Mouse (Mus musculus) embryonic facial prominence, embryonic 12.5 days (tissue): ENCODE data around the gene Alyref. TPM values are rescaled to one million over a fixed set of nuclear protein-coding genes. Genes with fewer than 3 reads are reported as not detected.

Experiments used
- ATAC-seq: fragments of 200-750 bp; cut with Nextera tagmentation; 2 replicates; pipeline ENCODE4 v1.8.0; 2017; ENCODE audit not compliant: insufficient number of reproducible peaks, insufficient read depth, low FRiP score, low TSS enrichment
- H3K27ac ChIP-seq: fragments of 300-500 bp; sonication (generic); 2 replicates; pipeline ENCODE4 v1.5.1; 2016; ENCODE audit warnings: mild to moderate bottlenecking
- H3K27me3 ChIP-seq: fragments of 300-500 bp; sonication (generic); 2 replicates; pipeline ENCODE4 v1.6.1; 2016; ENCODE audit warnings: mild to moderate bottlenecking, moderate library complexity
- H3K36me3 ChIP-seq: fragments of 300-500 bp; sonication (generic); 2 replicates; pipeline ENCODE4 v1.6.1; 2016; ENCODE audit warnings: mild to moderate bottlenecking
- H3K4me1 ChIP-seq: fragments of 300-500 bp; sonication (generic); 2 replicates; pipeline ENCODE4 v1.6.1; 2016
- H3K4me2 ChIP-seq: fragments of 300-500 bp; sonication (generic); replicated peaks from 2 replicates; pipeline ENCODE4 v1.6.1; 2016; ENCODE audit warnings: mild to moderate bottlenecking, moderate library complexity
- H3K4me3 ChIP-seq: fragments of 300-500 bp; sonication (generic); 2 replicates; pipeline ENCODE4 v1.5.1; 2016; ENCODE audit warnings: mild to moderate bottlenecking
- H3K9ac ChIP-seq: fragments of 300-500 bp; sonication (generic); 2 replicates; pipeline ENCODE4 v1.6.1; 2016; ENCODE audit warnings: mild to moderate bottlenecking, moderate library complexity
- H3K9me3 ChIP-seq: fragments of 300-500 bp; sonication (generic); 2 replicates; pipeline ENCODE4 v1.6.1; 2016; ENCODE audit warnings: mild to moderate bottlenecking, moderate library complexity
- WGBS: fragments of 180-500 bp; shearing (Covaris S2); methylation state at CpG from one replicate; pipeline ENCODE4 v1.1.7; 2016; 5-methylcytosine and 5-hydroxymethylcytosine counted together
- polyA plus RNA-seq: library from polyadenylated mRNA; unstranded; fragments of >200 nt; fragmentation: Nextera tagmentation; extraction: Ambion mirVana; gene quantifications from 2 replicates; pipeline ENCODE4 v1.2.1, GENCODE M21; 2016

Gene Alyref
- polyA plus RNA-seq, 1 experiment from 2014 or later, result 688 TPM

GRCm38 (mm10) chr11:120623961-120624679 lies 26.0 kb upstream of the Alyref start:
- 13% methylated on average over 30 of the region's 30 CpGs for WGBS
- Histone ChIP-seq H3K27me3 (no peaks in the 10 kb centered on the region), H3K27ac (peak overlapping the region; percentile 63), H3K4me3 (peak overlapping the region; percentile 91), H3K9ac (peak overlapping the region; percentile 76), H3K4me2 (peak overlapping the region; percentile 99), H3K9me3 (no peaks in the 10 kb centered on the region), H3K4me1 (peaks cover 13% of the 10 kb centered on the region), H3K36me3 (peaks cover 58% of the 10 kb centered on the region)
- peak; percentile 41; the same call in 1 of the 2 replicates for ATAC-seq

DNA sequence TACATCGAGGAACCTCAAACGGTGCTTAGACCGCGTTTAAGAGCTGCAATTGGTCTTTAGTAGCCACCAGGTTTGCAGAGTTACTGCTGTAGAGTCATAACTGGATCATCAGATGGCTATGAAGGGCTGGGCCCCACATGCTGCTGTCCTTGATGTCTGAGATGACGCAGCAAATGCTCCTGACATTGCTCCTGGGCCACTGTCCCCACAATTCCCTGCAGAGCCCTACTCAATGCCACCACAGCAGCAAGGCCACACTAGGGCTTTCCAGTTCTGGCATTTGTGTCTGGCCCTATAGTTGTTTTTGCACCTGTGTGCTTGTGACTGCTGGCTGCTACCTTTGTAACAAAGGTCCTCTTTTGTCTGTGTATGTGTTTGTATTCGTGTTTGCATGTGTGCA lies 24.6 kb upstream of the Alyref start:
- peaks cover 13% of the 10 kb centered on the region for H3K4me1 ChIP-seq
- H3K9ac ChIP-seq, result no peak overlapping the region
- H3K4me3 ChIP-seq, result no peak overlapping the region
- no peaks in the 10 kb centered on the region for H3K9me3 ChIP-seq
- no peak overlapping the region for H3K27ac ChIP-seq
- WGBS, result 91% methylated on average over 6 of the region's 6 CpGs
- H3K27me3 ChIP-seq, result no peaks in the 10 kb centered on the region
- no peak overlapping the region for H3K4me2 ChIP-seq
- H3K36me3 ChIP-seq, result peaks cover 63% of the 10 kb centered on the region
- ATAC-seq, result no peak

- ATAC-seq, result no peak
- no peaks in the 10 kb centered on the region for H3K9me3 ChIP-seq
- H3K9ac ChIP-seq, result no peak overlapping the region
- H3K4me2 ChIP-seq, result no peak overlapping the region
- H3K4me1 ChIP-seq, result peaks cover 19% of the 10 kb centered on the region
- no peaks in the 10 kb centered on the region for H3K27me3 ChIP-seq
- peaks cover 54% of the 10 kb centered on the region for H3K36me3 ChIP-seq
- no peak overlapping the region for H3K27ac ChIP-seq
- H3K4me3 ChIP-seq, result no peak overlapping the region
- 92% methylated on average over 14 of the region's 14 CpGs for WGBS
These were observed 22.0 kb upstream of the Alyref start for GRCm38 (mm10) chr11:120620195-120620594.

- peaks cover 63% of the 10 kb centered on the region for H3K36me3 ChIP-seq
- H3K4me2 ChIP-seq, result no peak overlapping the region
- H3K4me3 ChIP-seq, result 0 out of 2 replicates have a peak overlapping the region, but pooled peaks have one; percentile 80
- WGBS, result 92% methylated on average over 25 of the region's 25 CpGs
- ATAC-seq, result no peak
- H3K4me1 ChIP-seq, result peaks cover 14% of the 10 kb centered on the region
- H3K27me3 ChIP-seq, result no peaks in the 10 kb centered on the region
- no peaks in the 10 kb centered on the region for H3K9me3 ChIP-seq
- H3K9ac ChIP-seq, result no peak overlapping the region
- no peak overlapping the region for H3K27ac ChIP-seq
These were observed 20.7 kb upstream of the Alyref start for GRCm38 (mm10) chr11:120618619-120619535.

DNA sequence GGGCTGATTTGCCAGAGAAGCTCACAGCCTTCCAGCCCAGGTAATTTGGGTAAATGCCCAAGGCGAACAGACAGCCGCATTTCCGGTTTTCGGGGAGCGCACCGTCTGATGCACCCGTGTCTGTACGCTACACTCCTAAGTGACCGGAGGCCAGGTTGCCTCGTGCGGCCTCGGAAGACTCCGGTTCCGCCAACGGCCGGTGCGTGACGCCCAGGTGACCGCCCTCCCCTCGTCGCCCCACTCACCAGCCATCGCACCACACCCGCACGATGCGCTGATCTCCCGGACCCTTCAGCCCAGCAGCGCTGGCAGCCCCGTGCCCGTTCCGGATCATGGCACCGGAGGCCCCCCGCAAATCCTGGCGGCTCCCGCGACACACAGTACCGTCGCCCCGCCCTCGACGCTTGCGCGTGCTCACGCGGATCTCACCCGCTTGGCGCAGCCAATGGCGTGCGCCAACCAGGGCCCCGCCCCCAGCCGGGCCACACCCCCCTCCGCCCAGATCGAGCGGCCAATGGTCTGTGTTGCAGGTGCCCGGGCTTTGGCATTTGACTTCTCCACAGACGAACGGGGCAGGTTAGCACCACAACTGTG lies 19.5 kb upstream of the Alyref start, which contains the start of gene Pcyt2:
Gene Pcyt2 (minus strand): TSS at position 418 of the 594 bp plus-strand sequence.
- Histone ChIP-seq H3K4me3 (peak within 1 kb of the TSS; percentile 80), H3K36me3 (peaks cover 67% of the 10 kb centered on the region), H3K9me3 (no peaks in the 10 kb centered on the region), H3K4me1 (peaks cover 10% of the 10 kb centered on the region), H3K4me2 (peak within 1 kb of the TSS; percentile 78), H3K9ac (peak within 1 kb of the TSS; percentile 75), H3K27ac (peak within 1 kb of the TSS; percentile 60), H3K27me3 (no peaks in the 10 kb centered on the region)
- under 1% methylated on average over 56 of the region's 56 CpGs for WGBS
- peak; percentile 85 for ATAC-seq

DNA sequence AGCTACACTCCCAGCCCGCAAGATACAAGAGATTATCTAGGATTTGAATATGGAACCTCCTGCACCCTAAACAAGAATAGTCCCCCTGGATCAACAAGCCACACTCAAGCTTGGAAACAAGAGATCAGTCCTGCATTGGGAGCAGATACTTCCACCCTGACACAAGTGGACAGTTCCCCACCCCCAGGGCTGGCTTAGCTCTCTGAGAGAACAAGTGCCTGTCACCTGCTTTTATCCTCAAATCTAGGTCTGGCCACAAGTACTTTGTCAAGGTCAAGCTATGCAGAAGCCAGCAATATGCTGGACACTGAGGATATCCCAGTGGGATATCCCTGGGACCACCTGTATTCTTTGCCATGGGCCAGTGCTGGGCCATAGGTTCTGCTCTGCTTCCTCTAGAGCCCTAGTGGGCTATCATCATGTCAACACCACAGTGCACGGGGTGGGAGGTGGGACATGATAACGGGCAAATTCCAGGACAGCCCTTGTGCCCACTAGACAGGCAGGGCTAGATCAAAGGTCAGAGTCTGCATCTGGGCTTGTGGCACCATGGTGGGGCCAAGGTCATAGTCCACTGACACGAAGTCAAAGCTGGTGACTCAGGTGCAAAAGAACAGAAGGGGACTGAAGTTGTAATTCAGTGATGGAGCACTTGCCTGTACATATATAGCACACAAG lies 18.6 kb upstream of the Alyref start:
- peaks cover 10% of the 10 kb centered on the region for H3K4me1 ChIP-seq
- H3K9me3 ChIP-seq, result no peaks in the 10 kb centered on the region
- H3K36me3 ChIP-seq, result peaks cover 67% of the 10 kb centered on the region
- H3K27me3 ChIP-seq, result no peaks in the 10 kb centered on the region
- WGBS, result 50% methylated on average over 4 of the region's 4 CpGs
- peak overlapping the region; percentile 78 for H3K4me2 ChIP-seq
- H3K9ac ChIP-seq, result peak overlapping the region; percentile 75
- H3K4me3 ChIP-seq, result peak overlapping the region; percentile 80
- H3K27ac ChIP-seq, result no peak overlapping the region; the same call in 1 of the 2 replicates
- no peak for ATAC-seq

DNA sequence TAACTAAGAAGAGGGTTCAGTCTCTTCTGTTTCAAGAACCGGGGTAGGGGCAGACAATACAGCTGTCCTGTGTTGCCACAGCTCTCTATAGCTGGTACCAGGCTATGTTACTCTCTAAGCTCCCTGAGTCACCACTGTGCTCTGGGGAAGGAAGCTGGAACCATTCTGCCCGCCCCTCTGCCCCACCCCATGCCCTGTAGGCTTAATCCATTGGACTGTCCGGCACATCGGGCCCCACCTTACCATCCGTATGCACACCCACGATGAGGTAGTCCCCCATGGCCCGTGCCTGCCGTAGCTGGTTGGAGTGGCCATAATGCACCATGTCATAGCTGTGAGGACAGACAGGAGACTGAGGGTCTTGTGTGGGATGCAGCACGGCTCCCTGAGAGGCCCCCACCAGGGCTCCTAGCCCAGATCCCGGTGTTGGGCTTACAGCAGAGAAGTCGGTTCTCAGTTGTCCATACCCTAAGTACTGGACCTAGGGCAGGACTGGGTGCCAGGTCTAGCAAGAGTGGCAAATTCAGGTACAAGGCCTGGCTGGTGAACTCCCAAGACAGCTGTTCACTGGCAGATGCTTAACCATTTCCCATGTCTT lies 17.5 kb upstream of the Alyref start:
- H3K4me1 ChIP-seq, result peaks cover 10% of the 10 kb centered on the region
- H3K9me3 ChIP-seq, result no peaks in the 10 kb centered on the region
- 95% methylated on average over 11 of the region's 11 CpGs for WGBS
- H3K9ac ChIP-seq, result no peak overlapping the region
- no peak overlapping the region for H3K4me2 ChIP-seq
- no peak; the same call in 1 of the 2 replicates for ATAC-seq
- H3K27ac ChIP-seq, result no peak overlapping the region
- H3K4me3 ChIP-seq, result no peak overlapping the region
- peaks cover 71% of the 10 kb centered on the region for H3K36me3 ChIP-seq
- no peaks in the 10 kb centered on the region for H3K27me3 ChIP-seq

DNA sequence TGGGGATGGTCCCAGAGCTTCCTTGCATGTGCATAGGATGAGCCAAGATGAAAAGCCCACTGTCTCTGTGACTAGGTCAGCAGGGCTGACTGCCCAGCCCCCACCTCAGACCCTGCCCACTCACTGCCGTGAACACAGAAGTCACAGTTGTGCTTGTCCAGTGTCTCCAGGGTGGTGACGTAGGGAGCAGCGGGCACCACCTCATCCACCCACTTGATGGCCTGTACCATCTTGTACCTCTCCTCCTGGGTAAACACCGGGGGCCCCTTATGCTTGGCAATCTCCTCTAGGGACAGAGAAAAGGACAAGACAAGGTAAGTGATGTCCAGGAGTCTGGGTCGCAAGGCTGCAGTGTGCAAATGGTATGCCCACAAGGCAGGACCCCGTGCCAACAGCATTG lies 17.0 kb upstream of the Alyref start:
- Histone ChIP-seq H3K4me3 (no peak overlapping the region), H3K9ac (no peak overlapping the region), H3K36me3 (peaks cover 71% of the 10 kb centered on the region), H3K9me3 (no peaks in the 10 kb centered on the region), H3K27me3 (no peaks in the 10 kb centered on the region), H3K27ac (no peak overlapping the region), H3K4me1 (peaks cover 10% of the 10 kb centered on the region), H3K4me2 (no peak overlapping the region)
- ATAC-seq, result no peak
- 87% methylated on average over 6 of the region's 6 CpGs for WGBS

DNA sequence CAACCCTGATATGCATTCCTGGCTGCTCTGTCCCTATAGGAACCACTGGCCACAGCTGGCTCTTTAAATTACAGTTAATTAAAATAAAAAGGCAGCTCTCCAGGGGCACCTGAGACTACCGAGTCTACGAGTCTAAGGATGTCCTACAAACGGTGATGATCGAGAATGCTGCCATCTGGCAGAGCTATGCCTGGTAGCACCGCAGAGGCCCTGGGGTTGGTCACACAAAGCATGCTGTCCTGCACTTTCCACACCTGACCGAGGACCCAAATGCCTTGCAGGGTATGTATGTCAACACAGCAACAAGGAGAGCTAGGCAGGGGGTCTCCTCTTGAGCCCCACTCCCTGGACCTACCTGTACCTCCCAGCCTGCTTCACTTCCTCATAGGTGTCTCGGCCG lies 15.8 kb upstream of the Alyref start:
- H3K36me3 ChIP-seq, result peaks cover 66% of the 10 kb centered on the region
- no peak overlapping the region for H3K9ac ChIP-seq
- no peak for ATAC-seq
- H3K27me3 ChIP-seq, result peaks cover 9% of the 10 kb centered on the region
- H3K9me3 ChIP-seq, result no peaks in the 10 kb centered on the region
- no peak overlapping the region for H3K4me3 ChIP-seq
- H3K4me2 ChIP-seq, result no peak overlapping the region
- WGBS, result 85% methylated on average over 8 of the region's 8 CpGs
- no peak overlapping the region for H3K27ac ChIP-seq
- H3K4me1 ChIP-seq, result peaks cover 14% of the 10 kb centered on the region

GRCm38 (mm10) chr11:120613481-120613972 lies 15.4 kb upstream of the Alyref start:
- no peak for ATAC-seq
- Histone ChIP-seq H3K9me3 (no peaks in the 10 kb centered on the region), H3K4me3 (no peak overlapping the region), H3K9ac (no peak overlapping the region), H3K27me3 (peaks cover 13% of the 10 kb centered on the region), H3K4me1 (peaks cover 18% of the 10 kb centered on the region), H3K27ac (no peak overlapping the region), H3K36me3 (peaks cover 61% of the 10 kb centered on the region), H3K4me2 (no peak overlapping the region)
- WGBS, result 94% methylated on average over 10 of the region's 10 CpGs

GRCm38 (mm10) chr11:120612763-120613162 lies 14.6 kb upstream of the Alyref start:
- ATAC-seq, result no peak
- WGBS, result 49% methylated on average over 6 of the region's 6 CpGs
- no peak overlapping the region for H3K27ac ChIP-seq
- no peak overlapping the region for H3K4me3 ChIP-seq
- peaks cover 56% of the 10 kb centered on the region for H3K36me3 ChIP-seq
- H3K9ac ChIP-seq, result no peak overlapping the region
- H3K4me1 ChIP-seq, result peaks cover 26% of the 10 kb centered on the region
- H3K4me2 ChIP-seq, result no peak overlapping the region
- H3K9me3 ChIP-seq, result no peaks in the 10 kb centered on the region
- H3K27me3 ChIP-seq, result peaks cover 17% of the 10 kb centered on the region
